Mouse (Mus musculus): ENCODE results near the gene Efcab2.
A peak's percentile ranks its signal among the peaks of the same experiment; 100 is the strongest.

The Efcab2 gene

GRCm38 (mm10) chr1:178405951-178406711 lies at the start of gene Efcab2:
Gene Efcab2, plus strand, starts transcription at chr1:178406085.
- DNase-seq (ENCODE audit: low spot score) = peak; percentile 93

- no peak for DNase-seq (ENCODE audit: low spot score)
Measured at GRCm38 (mm10) chr1:178357776-178358710, 47.8 kb upstream of the Efcab2 start.

- DNase-seq (ENCODE audit: low spot score) = no peak
Measured at GRCm38 (mm10) chr1:178360264-178360663, 45.6 kb upstream of the Efcab2 start.

GRCm38 (mm10) chr1:178360702-178361101 lies 45.2 kb upstream of the Efcab2 start:
- no peak for DNase-seq (ENCODE audit: low spot score)

- no peak for DNase-seq (ENCODE audit: low spot score)
Measured at GRCm38 (mm10) chr1:178365171-178365570, 40.7 kb upstream of the Efcab2 start.

- DNase-seq (ENCODE audit: low spot score) = no peak
Measured at GRCm38 (mm10) chr1:178368121-178368520, 37.8 kb upstream of the Efcab2 start.

GRCm38 (mm10) chr1:178368548-178369271 lies 37.2 kb upstream of the Efcab2 start:
- DNase-seq (ENCODE audit: low spot score) = peak; percentile 92

- DNase-seq (ENCODE audit: low spot score) = peak; percentile 93
Measured at GRCm38 (mm10) chr1:178369272-178369651, 36.6 kb upstream of the Efcab2 start.

GRCm38 (mm10) chr1:178372681-178373080 lies 33.2 kb upstream of the Efcab2 start:
- DNase-seq (ENCODE audit: low spot score) = no peak

GRCm38 (mm10) chr1:178375381-178375780 lies 30.5 kb upstream of the Efcab2 start:
- DNase-seq (ENCODE audit: low spot score) = peak; percentile 48

GRCm38 (mm10) chr1:178376061-178376460 lies 29.8 kb upstream of the Efcab2 start:
- DNase-seq (ENCODE audit: low spot score) = no peak

GRCm38 (mm10) chr1:178376907-178377306 lies 29.0 kb upstream of the Efcab2 start:
- DNase-seq (ENCODE audit: low spot score) = peak; percentile 78

- DNase-seq (ENCODE audit: low spot score) = no peak
Measured at GRCm38 (mm10) chr1:178378115-178378514, 27.8 kb upstream of the Efcab2 start.

GRCm38 (mm10) chr1:178379224-178379623 lies 26.7 kb upstream of the Efcab2 start:
- no peak for DNase-seq (ENCODE audit: low spot score)

GRCm38 (mm10) chr1:178382165-178382564 lies 23.7 kb upstream of the Efcab2 start:
- DNase-seq (ENCODE audit: low spot score) = peak; percentile 64

- DNase-seq (ENCODE audit: low spot score) = no peak
Measured at GRCm38 (mm10) chr1:178388802-178389201, 17.1 kb upstream of the Efcab2 start.

GRCm38 (mm10) chr1:178389401-178389800 lies 16.5 kb upstream of the Efcab2 start:
- no peak for DNase-seq (ENCODE audit: low spot score)

- no peak for DNase-seq (ENCODE audit: low spot score)
Measured at GRCm38 (mm10) chr1:178392970-178393369, 12.9 kb upstream of the Efcab2 start.

- DNase-seq (ENCODE audit: low spot score) = no peak
Measured at GRCm38 (mm10) chr1:178395091-178395490, 10.8 kb upstream of the Efcab2 start.

- DNase-seq (ENCODE audit: low spot score) = peak; percentile 67
Measured at GRCm38 (mm10) chr1:178396383-178396782, 9.5 kb upstream of the Efcab2 start.

- DNase-seq (ENCODE audit: low spot score) = no peak
Measured at GRCm38 (mm10) chr1:178399879-178400278, 6.0 kb upstream of the Efcab2 start.

- DNase-seq (ENCODE audit: low spot score) = no peak
Measured at GRCm38 (mm10) chr1:178400652-178401051, 5.2 kb upstream of the Efcab2 start.
